Mouse (Mus musculus) liver, embryonic 11.5 days (tissue): Measurements from ENCODE around the gene Trp63. TPM values are rescaled to one million over a fixed set of nuclear protein-coding genes. Genes with fewer than 3 reads are reported as not detected.

Source experiments
- ATAC-seq: fragments of 200-750 bp; cut with Nextera tagmentation; replicated peaks from 2 replicates; pipeline ENCODE4 v1.8.0; 2017; ENCODE audit warnings: moderate number of reproducible peaks, mild to moderate bottlenecking, moderate TSS enrichment, moderate library complexity; ENCODE audit not compliant: low FRiP score
- DNase-seq: peaks from one replicate; pipeline ENCODE4 v3.0.0-alpha.2; 2017; ENCODE audit warnings: low spot score
- H3K27ac ChIP-seq: fragments of 300-500 bp; sonication (generic); 2 replicates; pipeline ENCODE4 v1.5.1; 2014; ENCODE audit warnings: mild to moderate bottlenecking, low read depth, low read length, control low read depth
- H3K27me3 ChIP-seq: fragments of 300-500 bp; sonication (generic); replicated peaks from 2 replicates; pipeline ENCODE4 v1.6.1; 2014; ENCODE audit warnings: low read length, mixed read lengths; ENCODE audit not compliant: control insufficient read depth, insufficient read depth
- H3K36me3 ChIP-seq: fragments of 300-500 bp; sonication (generic); 2 replicates; pipeline ENCODE4 v1.6.1; 2014; ENCODE audit warnings: mild to moderate bottlenecking, low read length, moderate library complexity, mixed read lengths; ENCODE audit not compliant: control insufficient read depth, insufficient read depth
- H3K4me1 ChIP-seq: fragments of 300-500 bp; sonication (generic); replicated peaks from 2 replicates; pipeline ENCODE4 v1.6.1; 2014; ENCODE audit warnings: low read length, mixed read lengths; ENCODE audit not compliant: control insufficient read depth, insufficient read depth
- H3K4me2 ChIP-seq: fragments of 300-500 bp; sonication (generic); 2 replicates; pipeline ENCODE4 v1.6.1; 2014; ENCODE audit warnings: mild to moderate bottlenecking, control low read depth, moderate library complexity
- H3K4me3 ChIP-seq: fragments of 300-500 bp; sonication (generic); 2 replicates; pipeline ENCODE4 v1.5.1; 2014; ENCODE audit warnings: low read depth, low read length, control low read depth
- H3K9ac ChIP-seq: fragments of 300-500 bp; sonication (generic); 2 replicates; pipeline ENCODE4 v1.6.1; 2014; ENCODE audit warnings: low read depth, low read length, control low read depth
- H3K9me3 ChIP-seq: fragments of 300-500 bp; sonication (generic); 2 replicates; pipeline ENCODE4 v1.6.1; 2016; ENCODE audit warnings: low read length, inconsistent platforms, mixed read lengths; ENCODE audit not compliant: control insufficient read depth
- WGBS: fragments of 180-500 bp; shearing (Covaris S2); extraction: QIAGEN DNeasy Blood & Tissue Kit; methylation state at CpG from one replicate; pipeline ENCODE4 v1.1.7; 2014; 5-methylcytosine and 5-hydroxymethylcytosine counted together
- polyA plus RNA-seq: library from polyadenylated mRNA; unstranded; fragments of >200 nt; fragmentation: Nextera tagmentation; extraction: Ambion mirVana; gene quantifications from 2 replicates; pipeline ENCODE4 v1.2.1, GENCODE M21; 2014

Trp63 gene
- polyA plus RNA-seq, 1 experiment from 2014 or later, result 0.52 TPM

DNA sequence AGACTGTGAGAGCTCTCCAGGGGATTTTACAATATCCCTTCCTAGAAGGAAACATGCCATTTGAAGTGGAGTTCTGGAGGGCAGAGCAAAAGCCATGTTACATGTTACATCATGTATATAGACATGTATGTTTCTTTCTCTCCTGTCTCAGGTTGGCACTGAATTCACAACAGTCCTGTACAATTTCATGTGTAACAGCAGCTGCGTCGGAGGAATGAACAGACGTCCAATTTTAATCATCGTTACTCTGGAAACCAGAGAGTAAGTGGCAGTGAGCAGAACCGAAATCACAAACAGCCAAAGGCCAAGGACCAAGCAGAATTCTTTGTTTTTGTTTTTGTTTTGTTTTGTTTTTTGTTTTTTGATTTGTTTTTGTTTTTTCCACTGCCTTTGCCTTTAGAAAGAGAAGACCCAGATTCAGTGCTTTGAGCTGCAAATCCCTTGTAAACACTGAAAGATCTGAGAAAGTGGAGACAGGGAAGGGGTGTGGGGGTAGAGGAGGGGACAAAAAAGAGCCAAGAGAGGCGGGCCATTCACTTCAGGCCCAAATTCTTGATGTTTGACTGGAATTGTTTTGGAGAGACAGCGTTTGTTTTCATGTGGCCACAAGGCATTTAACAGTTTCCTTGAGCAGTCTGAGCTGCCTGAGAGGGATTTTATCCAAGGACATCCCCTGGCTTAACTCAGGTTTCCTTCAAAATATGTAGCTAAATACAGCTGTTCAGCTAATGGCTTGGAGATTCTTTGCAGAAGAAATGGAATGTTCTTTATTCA lies 181.7 kb downstream of the Trp63 start:
- Histone ChIP-seq H3K4me2 (no peak overlapping the region), H3K27ac (no peak overlapping the region), H3K9me3 (no peaks in the 10 kb centered on the region), H3K9ac (no peak overlapping the region), H3K4me1 (no peaks in the 10 kb centered on the region), H3K36me3 (no peaks in the 10 kb centered on the region), H3K27me3 (no peaks in the 10 kb centered on the region), H3K4me3 (no peak overlapping the region)
- DNase-seq, result no peak
- 68% methylated on average over 7 of the region's 7 CpGs for WGBS
- ATAC-seq, result no peak

GRCm38 (mm10) chr16:25871503-25871902 lies 187.9 kb downstream of the Trp63 start:
- 60% methylated on average over 1 of the region's 1 CpGs for WGBS
- no peak overlapping the region for H3K4me3 ChIP-seq
- DNase-seq, result no peak
- H3K27ac ChIP-seq, result no peak overlapping the region
- ATAC-seq, result no peak
- H3K9ac ChIP-seq, result no peak overlapping the region
- no peaks in the 10 kb centered on the region for H3K27me3 ChIP-seq
- H3K36me3 ChIP-seq, result no peaks in the 10 kb centered on the region
- H3K9me3 ChIP-seq, result no peaks in the 10 kb centered on the region
- H3K4me1 ChIP-seq, result no peaks in the 10 kb centered on the region
- no peak overlapping the region for H3K4me2 ChIP-seq

GRCm38 (mm10) chr16:25875681-25876080 lies 192.1 kb downstream of the Trp63 start:
- H3K27ac ChIP-seq, result no peak overlapping the region

DNA sequence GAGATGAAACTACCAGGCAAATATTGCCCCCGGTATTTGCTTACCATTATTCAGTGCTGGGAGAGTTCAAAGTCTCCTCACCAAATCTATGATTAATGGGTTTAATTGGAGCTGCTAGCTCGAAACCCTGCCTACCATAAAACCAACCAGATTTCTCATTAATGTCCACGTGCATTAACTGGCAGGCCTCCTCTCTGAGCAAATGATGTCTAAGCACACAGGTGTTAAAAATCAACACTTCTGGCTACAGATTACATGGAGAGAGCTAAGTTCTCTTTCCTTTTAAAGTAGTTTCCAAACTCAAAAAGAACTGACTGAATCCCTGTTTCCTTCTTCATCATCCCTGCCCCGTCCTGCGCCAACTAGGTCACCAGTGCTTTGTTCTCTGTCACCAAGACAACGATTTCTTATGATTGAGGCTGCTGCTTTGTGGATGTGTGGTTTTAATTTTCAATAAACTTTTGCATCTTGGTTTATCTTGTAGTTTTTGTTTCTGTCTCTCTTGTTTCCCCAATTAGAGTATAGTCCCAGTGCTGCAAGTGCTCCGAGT lies 193.9 kb downstream of the Trp63 start:
- no peak for DNase-seq
- WGBS, result 79% methylated on average over 7 of the region's 7 CpGs
- H3K27ac ChIP-seq, result no peak overlapping the region
- no peaks in the 10 kb centered on the region for H3K9me3 ChIP-seq
- no peaks in the 10 kb centered on the region for H3K27me3 ChIP-seq
- ATAC-seq, result no peak
- H3K4me3 ChIP-seq, result no peak overlapping the region
- no peak overlapping the region for H3K9ac ChIP-seq
- no peaks in the 10 kb centered on the region for H3K4me1 ChIP-seq
- no peaks in the 10 kb centered on the region for H3K36me3 ChIP-seq
- H3K4me2 ChIP-seq, result no peak overlapping the region

More at GRCm38 (mm10) chr16:25875681-25876080, 192.1 kb downstream of the Trp63 start:
- no peak for ATAC-seq
- Histone ChIP-seq H3K27me3 (no peaks in the 10 kb centered on the region), H3K4me2 (no peak overlapping the region), H3K4me3 (no peak overlapping the region), H3K4me1 (no peaks in the 10 kb centered on the region), H3K9ac (no peak overlapping the region), H3K9me3 (no peaks in the 10 kb centered on the region), H3K36me3 (no peaks in the 10 kb centered on the region)
- DNase-seq, result no peak
- 92% methylated on average over 2 of the region's 2 CpGs for WGBS

DNA sequence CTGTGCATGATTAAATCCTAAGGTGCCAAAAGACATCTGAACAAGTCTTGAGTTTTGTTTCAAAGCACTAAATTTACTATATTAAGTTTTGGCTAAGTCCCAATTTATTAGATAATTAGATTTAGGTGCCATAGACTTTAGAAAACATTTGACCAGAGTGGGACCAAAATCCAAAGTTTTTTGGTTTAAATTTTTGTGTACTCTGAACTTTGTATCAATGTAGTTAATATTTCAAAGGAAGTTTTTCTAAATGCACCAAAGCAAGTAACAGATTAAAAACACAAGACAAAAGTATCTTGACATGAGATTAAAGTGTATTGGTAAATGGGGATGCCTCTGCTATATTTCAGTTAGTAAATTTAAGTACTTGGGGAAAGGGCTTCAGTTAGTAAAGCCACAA lies 194.6 kb downstream of the Trp63 start:
- no peak overlapping the region for H3K4me3 ChIP-seq
- no peak for ATAC-seq
- no peaks in the 10 kb centered on the region for H3K9me3 ChIP-seq
- H3K27ac ChIP-seq, result no peak overlapping the region
- no peak overlapping the region for H3K4me2 ChIP-seq
- no peak for DNase-seq
- H3K27me3 ChIP-seq, result no peaks in the 10 kb centered on the region
- H3K4me1 ChIP-seq, result no peaks in the 10 kb centered on the region
- H3K9ac ChIP-seq, result no peak overlapping the region
- no peaks in the 10 kb centered on the region for H3K36me3 ChIP-seq

- Histone ChIP-seq H3K9me3 (no peaks in the 10 kb centered on the region), H3K9ac (no peak overlapping the region), H3K4me2 (no peak overlapping the region), H3K36me3 (no peaks in the 10 kb centered on the region), H3K27ac (no peak overlapping the region), H3K27me3 (no peaks in the 10 kb centered on the region), H3K4me1 (no peaks in the 10 kb centered on the region), H3K4me3 (no peak overlapping the region)
- WGBS, result 72% methylated on average over 4 of the region's 4 CpGs
- ATAC-seq (no peak), DNase-seq (no peak)
These were observed 215.5 kb downstream of the Trp63 start for GRCm38 (mm10) chr16:25899071-25899470.

- no peaks in the 10 kb centered on the region for H3K4me1 ChIP-seq
- no peak overlapping the region for H3K27ac ChIP-seq
- H3K4me2 ChIP-seq, result no peak overlapping the region
- 87% methylated on average over 2 of the region's 2 CpGs for WGBS
- ATAC-seq, result no peak
- no peaks in the 10 kb centered on the region for H3K36me3 ChIP-seq
- no peak overlapping the region for H3K9ac ChIP-seq
- DNase-seq, result no peak
- no peaks in the 10 kb centered on the region for H3K27me3 ChIP-seq
- H3K4me3 ChIP-seq, result no peak overlapping the region
- H3K9me3 ChIP-seq, result no peaks in the 10 kb centered on the region
These were observed 216.1 kb downstream of the Trp63 start for GRCm38 (mm10) chr16:25899657-25900056.

DNA sequence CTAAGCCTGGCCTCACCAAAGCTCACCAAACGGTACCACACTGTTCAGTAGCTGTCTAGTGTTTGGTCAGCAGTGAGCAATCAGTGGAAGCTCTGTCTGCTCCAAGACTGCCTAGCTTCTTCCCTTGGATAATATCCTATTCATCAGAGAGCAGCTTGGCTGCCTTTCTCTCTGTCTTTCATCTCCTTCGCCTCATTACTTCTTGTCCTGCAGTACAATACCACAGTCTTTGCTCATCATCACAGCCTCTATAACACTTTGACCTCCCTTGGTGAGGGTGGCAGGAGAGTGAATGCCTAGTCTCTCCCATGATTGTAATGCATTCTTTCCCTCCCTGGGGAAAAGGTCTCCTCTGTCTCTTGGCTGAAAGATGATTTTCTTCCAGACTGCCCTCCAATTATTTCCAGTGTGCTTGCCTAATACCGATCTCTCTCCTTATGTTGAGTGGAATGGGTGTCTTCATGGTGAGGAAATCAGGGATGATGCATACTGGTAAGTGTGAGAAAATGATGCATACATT lies 216.9 kb downstream of the Trp63 start:
- DNase-seq (no peak), ATAC-seq (no peak)
- 81% methylated on average over 3 of the region's 3 CpGs for WGBS
- Histone ChIP-seq H3K36me3 (no peaks in the 10 kb centered on the region), H3K9me3 (no peaks in the 10 kb centered on the region), H3K4me2 (no peak overlapping the region), H3K27ac (no peak overlapping the region), H3K4me1 (no peaks in the 10 kb centered on the region), H3K9ac (no peak overlapping the region), H3K4me3 (no peak overlapping the region), H3K27me3 (no peaks in the 10 kb centered on the region)

DNA sequence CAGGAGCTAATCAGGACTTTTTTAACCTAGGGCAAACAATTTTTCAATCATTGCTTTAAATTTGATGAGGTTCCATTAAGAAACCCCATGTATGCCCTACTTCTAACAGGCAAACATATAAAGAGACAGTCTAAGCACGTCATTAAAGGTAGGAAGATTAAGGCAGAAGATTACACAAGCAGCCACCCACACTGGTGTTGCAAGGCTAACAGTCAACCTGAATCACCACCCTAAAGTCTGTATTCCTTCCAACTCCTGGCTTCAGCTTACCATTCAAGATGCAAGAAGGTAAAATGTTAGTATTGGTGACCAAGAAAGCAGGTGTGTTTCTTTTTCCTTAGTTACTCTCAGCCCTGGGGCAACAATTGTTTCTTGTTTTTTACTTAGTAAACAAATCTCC lies 228.6 kb downstream of the Trp63 start:
- no peaks in the 10 kb centered on the region for H3K27me3 ChIP-seq
- no peak overlapping the region for H3K4me3 ChIP-seq
- H3K4me2 ChIP-seq, result no peak overlapping the region
- DNase-seq (no peak), ATAC-seq (no peak)
- WGBS, result 57% methylated on average over 1 of the region's 1 CpGs
- no peak overlapping the region for H3K9ac ChIP-seq
- no peak overlapping the region for H3K27ac ChIP-seq
- no peaks in the 10 kb centered on the region for H3K9me3 ChIP-seq
- no peaks in the 10 kb centered on the region for H3K36me3 ChIP-seq
- no peaks in the 10 kb centered on the region for H3K4me1 ChIP-seq
